Mouse (Mus musculus): Measurements from ENCODE around the gene Blmh. TPM values are rescaled to one million over a fixed set of nuclear protein-coding genes. Genes with fewer than 3 reads are reported as not detected.

Gene Blmh
- polyA plus RNA-seq, 1 experiment = 133 TPM

- H3K9ac ChIP-seq (ENCODE audit: low read depth, poor library complexity, severe bottlenecking) = no peak overlapping the region
- no peak overlapping the region for H3K27ac ChIP-seq (ENCODE audit: insufficient read depth, low read length)
- TF ChIP-seq CTCF (IDR thresholded peaks at IDR 0.05; ENCODE audit: low read depth, low read length) = no peak
- no peaks in the 10 kb centered on the region for H3K36me3 ChIP-seq (ENCODE audit: control insufficient read depth, insufficient read depth, low read length, poor library complexity, severe bottlenecking)
- no peak overlapping the region for H3K4me3 ChIP-seq (ENCODE audit: low read depth, low read length)
- no peaks in the 10 kb centered on the region for H3K4me1 ChIP-seq (ENCODE audit: control insufficient read depth, insufficient read depth, low read length)
- no peaks in the 10 kb centered on the region for H3K9me3 ChIP-seq (replicated peaks; ENCODE audit: control insufficient read depth, insufficient read depth, low read length, poor library complexity, severe bottlenecking)
- no peaks in the 10 kb centered on the region for H3K27me3 ChIP-seq (ENCODE audit: control insufficient read depth, insufficient read depth, low read length, poor library complexity, severe bottlenecking)
Observed at GRCm38 (mm10) chr11:77031151-77031934, 106.7 kb downstream of the Blmh start.

Other genes with a start within 250 kb of the Blmh start
- gene Trarg1, start 245.0 kb upstream of the Blmh start, polyA plus RNA-seq (2011; ENCODE audit: insufficient read depth, insufficient read length, low read depth, missing spikeins) = not detected in 2 replicates
- 30.2 and 34.9 TPM in 2 replicates for gene Gosr1, start 161.2 kb upstream of the Blmh start, polyA plus RNA-seq (2011; ENCODE audit: insufficient read depth, insufficient read length, low read depth, missing spikeins)
- gene Cpd, start 77.8 kb upstream of the Blmh start, polyA plus RNA-seq (2011; ENCODE audit: insufficient read depth, insufficient read length, low read depth, missing spikeins) = 30.1 and 30.9 TPM in 2 replicates
- gene Tmigd1, start 22.6 kb upstream of the Blmh start, polyA plus RNA-seq (2011; ENCODE audit: insufficient read depth, insufficient read length, low read depth, missing spikeins) = not detected in 2 replicates
- not detected in 2 replicates for gene Slc6a4, start 73.8 kb downstream of the Blmh start, polyA plus RNA-seq (2011; ENCODE audit: insufficient read depth, insufficient read length, low read depth, missing spikeins)
- 28.3 and 35.4 TPM in 2 replicates for gene Nsrp1, start 153.6 kb downstream of the Blmh start, polyA plus RNA-seq (2011; ENCODE audit: insufficient read depth, insufficient read length, low read depth, missing spikeins)

Measured in ES-Bruce4 (cell line).